Mouse (Mus musculus): ENCODE measurements around the gene S100a11. TPM values are rescaled to one million over a fixed set of nuclear protein-coding genes. Genes with fewer than 3 reads are reported as not detected.

The S100a11 gene
- total and polyA plus RNA-seq, 3 experiments = 0.32 TPM; not detected in 2

GRCm38 (mm10) chr3:93553765-93554378 lies 33.6 kb downstream of the S100a11 start:
- no peaks in the 10 kb centered on the region for H3K9me3 ChIP-seq (replicated peaks; ENCODE audit: insufficient read depth, low read length)
- H3K9ac ChIP-seq (ENCODE audit: control insufficient read depth, low read depth, low read length, poor library complexity, severe bottlenecking) = no peak overlapping the region
- no peaks in the 10 kb centered on the region for H3K27me3 ChIP-seq (ENCODE audit: control insufficient read depth in 1 of 2, insufficient read depth in 2 of 2, low read length in 2 of 2)
- H3K27ac ChIP-seq (ENCODE audit: control insufficient read depth, low read depth, low read length) = no peak overlapping the region
- no peak for DNase-seq (ENCODE audit: low read depth, low spot score)
- peaks cover 14 to 33% of the 10 kb centered on the region in 2 experiments for H3K4me1 ChIP-seq (ENCODE audit: control insufficient read depth in 1 of 2, insufficient read depth in 2 of 2, low read length in 2 of 2)
- TF ChIP-seq MEF2A (IDR thresholded peaks at IDR 0.05; ENCODE audit: extremely low read depth, insufficient replicate concordance, low read depth, low read length, poor library complexity, severe bottlenecking) (no peak), NELFE (IDR thresholded peaks at IDR 0.05; ENCODE audit: low read depth, low read length) (no peak), RAD21 (IDR thresholded peaks at IDR 0.05; ENCODE audit: low read depth, low read length) (no peak), MAZ (IDR thresholded peaks at IDR 0.05; ENCODE audit: low read depth, low read length) (0 out of 2 replicates have a peak, but pooled peaks have one; percentile 8), TBP (IDR thresholded peaks at IDR 0.05; ENCODE audit: low read depth, low read length) (no peak), ZKSCAN1 (IDR thresholded peaks at IDR 0.05; ENCODE audit: low read depth, low read length) (no peak), RCOR1 (IDR thresholded peaks at IDR 0.05; ENCODE audit: low read depth, low read length) (no peak), UBTF (IDR thresholded peaks at IDR 0.05; ENCODE audit: borderline replicate concordance, insufficient read depth, low read depth, low read length) (no peak), EP300 (IDR thresholded peaks at IDR 0.05; ENCODE audit: low read depth in 1 of 2, low read length in 2 of 2) (no peak)
- peaks cover 0 to 25% of the 10 kb centered on the region in 2 experiments; a peak in 2 of 4 replicates for H3K36me3 ChIP-seq (ENCODE audit: control insufficient read depth in 1 of 2, insufficient read depth in 2 of 2, low read length in 2 of 2)
- H3K79me2 ChIP-seq (ENCODE audit: control insufficient read depth, insufficient read depth, low read length, poor library complexity) = no peaks in the 10 kb centered on the region; the same call in 1 of the 2 replicates
- no peak overlapping the region; a peak in 1 of 4 replicates for H3K4me3 ChIP-seq (ENCODE audit: control insufficient read depth in 1 of 2, insufficient read depth in 1 of 2, low read depth in 2 of 2, low read length in 2 of 2)

GRCm38 (mm10) chr3:93554379-93554980 lies 34.2 kb downstream of the S100a11 start:
- Histone ChIP-seq H3K9me3 (replicated peaks; ENCODE audit: insufficient read depth, low read length) (no peaks in the 10 kb centered on the region), H3K4me1 (ENCODE audit: control insufficient read depth in 1 of 2, insufficient read depth in 2 of 2, low read length in 2 of 2) (peaks cover 8 to 27% of the 10 kb centered on the region in 2 experiments), H3K27me3 (ENCODE audit: control insufficient read depth in 1 of 2, insufficient read depth in 2 of 2, low read length in 2 of 2) (no peaks in the 10 kb centered on the region), H3K27ac (ENCODE audit: control insufficient read depth, low read depth, low read length) (no peak overlapping the region), H3K9ac (ENCODE audit: control insufficient read depth, low read depth, low read length, poor library complexity, severe bottlenecking) (peak overlapping the region; percentile 38), H3K4me3 (ENCODE audit: control insufficient read depth in 1 of 2, insufficient read depth in 1 of 2, low read depth in 2 of 2, low read length in 2 of 2) (peak overlapping the region; percentile 65 to 73), H3K79me2 (ENCODE audit: control insufficient read depth, insufficient read depth, low read length, poor library complexity) (no peaks in the 10 kb centered on the region; the same call in 1 of the 2 replicates), H3K36me3 (ENCODE audit: control insufficient read depth in 1 of 2, insufficient read depth in 2 of 2, low read length in 2 of 2) (peaks cover 0 to 19% of the 10 kb centered on the region in 2 experiments; a peak in 2 of 4 replicates)
- DNase-seq (ENCODE audit: low read depth, low spot score) = peak; percentile 61
- no peak for TF ChIP-seq CTCF (IDR thresholded peaks at IDR 0.05 in 2 of 3, conservative IDR thresholded peaks at IDR 0.05 in 1 of 3; ENCODE audit: control insufficient read depth in 1 of 3, insufficient read depth in 1 of 3, low read depth in 2 of 3, low read length in 3 of 3, poor library complexity in 1 of 3, severe bottlenecking in 1 of 3)
- TF ChIP-seq MYB (IDR thresholded peaks at IDR 0.05; ENCODE audit: low read depth, low read length) = no peak
- TF ChIP-seq KAT2A (conservative IDR thresholded peaks at IDR 0.05; ENCODE audit: low read depth, low read length) = no peak
- TF ChIP-seq MXI1 (IDR thresholded peaks at IDR 0.05; ENCODE audit: low read depth, low read length) = peak; percentile 13; the same call in 1 of the 2 replicates
- TF ChIP-seq MAX (IDR thresholded peaks at IDR 0.05; ENCODE audit: low read length) = no peak
- peak; percentile 8; the same call in 1 of the 2 replicates for TF ChIP-seq SIN3A (IDR thresholded peaks at IDR 0.05; ENCODE audit: low read length)
- no peak for TF ChIP-seq ELF1 (IDR thresholded peaks at IDR 0.05; ENCODE audit: low read depth, low read length)

All from MEL (cell line).